Mouse (Mus musculus): ENCODE results near the gene Gtse1.

GRCm38 (mm10) chr15:85841796-85842360 lies 17.7 kb upstream of the Gtse1 start:
- TF ChIP-seq CTCF (IDR thresholded peaks at IDR 0.05; ENCODE audit: low read depth, low read length) (no peak), POLR2A (IDR thresholded peaks at IDR 0.05; ENCODE audit: borderline replicate concordance, low read depth, low read length) (no peak)
